7 mouse cellular contexts compared by ENCODE assay signal in the genomic region with DNA sequence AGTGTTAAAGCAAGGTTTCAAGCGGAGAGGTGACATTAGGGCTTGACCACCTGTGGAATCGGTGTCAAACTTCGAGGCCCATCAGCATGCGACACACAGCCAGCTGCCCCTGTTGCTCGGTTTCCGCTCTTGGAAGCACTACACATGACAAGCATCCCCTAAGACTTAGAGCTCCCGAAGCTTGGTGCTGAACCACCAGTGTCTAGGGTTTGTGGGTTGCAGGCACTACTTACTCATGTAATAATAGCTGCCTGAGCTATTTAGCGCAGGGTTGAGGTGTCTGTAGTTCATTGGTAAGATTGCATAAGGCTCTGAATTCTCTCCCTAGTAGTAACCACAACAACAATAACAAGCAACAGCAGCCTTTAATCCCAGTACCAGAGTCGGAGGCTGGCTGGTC. TPM values are rescaled to one million over a fixed set of nuclear protein-coding genes. Genes with fewer than 3 reads are reported as not detected.
DNase-seq lines count a peak whose midpoint lies in the region; ATAC-seq and TF ChIP-seq lines count a peak whose summit lies in the region.

No protein-coding gene starts in this region.

- H3K27me3 ChIP-seq in lung, postnatal 0 days (replicated peaks; ENCODE audit: insufficient read depth, low read length) = no peaks in the 10 kb centered on the region
- peaks cover 9% of the 10 kb centered on the region; the same call in 1 of the 2 replicates for H3K27me3 ChIP-seq in hindbrain, embryonic 10.5 days (ENCODE audit: insufficient read depth, poor library complexity, severe bottlenecking)
- no peaks in the 10 kb centered on the region for H3K27me3 ChIP-seq in midbrain, embryonic 12.5 days

- peak overlapping the region; percentile 91 for H3K4me3 ChIP-seq in lung, postnatal 0 days (ENCODE audit: low read depth, low read length)
- peak overlapping the region; percentile 94 for H3K4me3 ChIP-seq in brown adipose tissue, adult 24 weeks (ENCODE audit: insufficient read depth, low read depth, low read length)
- H3K4me3 ChIP-seq in hindbrain, embryonic 10.5 days = peak overlapping the region; percentile 94
- peak overlapping the region; percentile 90 for H3K4me3 ChIP-seq in midbrain, embryonic 12.5 days

- TF ChIP-seq CTCF in lung, postnatal 0 days (IDR thresholded peaks at IDR 0.05) = no peak

- no peaks in the 10 kb centered on the region for H3K9me3 ChIP-seq in lung, postnatal 0 days (ENCODE audit: low read length)
- H3K9me3 ChIP-seq in hindbrain, embryonic 10.5 days = no peaks in the 10 kb centered on the region
- H3K9me3 ChIP-seq in midbrain, embryonic 12.5 days = no peaks in the 10 kb centered on the region

- DNase-seq in lung, postnatal 0 days (ENCODE audit: low spot score) = peak; percentile 47
- DNase-seq in lung, postnatal 25 days (ENCODE audit: low spot score) = no peak
- DNase-seq in hindbrain, embryonic 10.5 days (ENCODE audit: low spot score) = no peak
- no peak for DNase-seq in gastrocnemius, postnatal 10 days

- peak overlapping the region; percentile 75 for H3K4me2 ChIP-seq in lung, postnatal 0 days (replicated peaks; ENCODE audit: low read depth, low read length)
- H3K4me2 ChIP-seq in midbrain, embryonic 12.5 days (replicated peaks) = peak overlapping the region; percentile 62

- no peak overlapping the region for H3K27ac ChIP-seq in lung, postnatal 0 days (ENCODE audit: low read length)
- H3K27ac ChIP-seq in brown adipose tissue, adult 24 weeks (replicated peaks; ENCODE audit: low read depth, low read length) = 0 out of 2 replicates have a peak overlapping the region, but pooled peaks have one; percentile 98
- H3K27ac ChIP-seq in hindbrain, embryonic 10.5 days = no peak overlapping the region
- H3K27ac ChIP-seq in midbrain, embryonic 12.5 days (replicated peaks) = no peak overlapping the region

- WGBS in lung, postnatal 0 days = 34% methylated on average over 9 of the region's 9 CpGs
- WGBS in hindbrain, embryonic 10.5 days = 49% methylated on average over 9 of the region's 9 CpGs
- 46% methylated on average over 9 of the region's 9 CpGs for WGBS in midbrain, embryonic 12.5 days

- peak overlapping the region; percentile 85; the same call in 1 of the 2 replicates for H3K9ac ChIP-seq in lung, postnatal 0 days (replicated peaks; ENCODE audit: low read depth)
- peak overlapping the region; percentile 79; the same call in 1 of the 2 replicates for H3K9ac ChIP-seq in midbrain, embryonic 12.5 days (replicated peaks)

- no peaks in the 10 kb centered on the region for H3K36me3 ChIP-seq in lung, postnatal 0 days (ENCODE audit: insufficient read depth, low read length)
- no peaks in the 10 kb centered on the region for H3K36me3 ChIP-seq in hindbrain, embryonic 10.5 days
- no peaks in the 10 kb centered on the region for H3K36me3 ChIP-seq in midbrain, embryonic 12.5 days

- peaks cover 8% of the 10 kb centered on the region; the same call in 1 of the 2 replicates for H3K4me1 ChIP-seq in lung, postnatal 0 days (ENCODE audit: insufficient read depth, low read depth, low read length)
- H3K4me1 ChIP-seq in brown adipose tissue, adult 24 weeks (ENCODE audit: control insufficient read depth, insufficient read depth, insufficient read length, low read length) = peaks cover 8% of the 10 kb centered on the region
- H3K4me1 ChIP-seq in hindbrain, embryonic 10.5 days (replicated peaks) = peaks cover 16% of the 10 kb centered on the region
- H3K4me1 ChIP-seq in midbrain, embryonic 12.5 days = peaks cover 12% of the 10 kb centered on the region

- TF ChIP-seq EP300 in lung, postnatal 0 days (IDR thresholded peaks at IDR 0.05) = no peak

- no peak for ATAC-seq in lung, postnatal 0 days
- no peak for ATAC-seq in midbrain, embryonic 12.5 days (ENCODE audit: low FRiP score, low read depth)
- ATAC-seq in erythroid progenitor cell, adult 5-6 weeks (replicated peaks; ENCODE audit: low FRiP score, poor library complexity, severe bottlenecking) = no peak

RNA-seq across cellular contexts. Expression of a gene that starts 1.2 kb away (rescaled TPM):
- polyA plus RNA-seq in lung, postnatal 0 days (2015; fragmentation: Nextera tagmentation; extraction: Ambion mirVana) = 14.3 and 19.8 TPM in 2 replicates
- polyA plus RNA-seq in brown adipose tissue, adult 24 weeks (2012; ENCODE audit: insufficient read depth, insufficient read length, missing spikeins) = 8.4 and 10.4 TPM in 2 replicates
- polyA plus RNA-seq in hindbrain, embryonic 10.5 days (2016; fragmentation: Nextera tagmentation; extraction: Ambion mirVana) = 15.4 and 25.0 TPM in 2 replicates
- polyA plus RNA-seq in midbrain, embryonic 12.5 days (2016; fragmentation: Nextera tagmentation; extraction: Ambion mirVana) = 22.5 and 26.0 TPM in 2 replicates
- 37.3 and 37.5 TPM in 2 replicates for total RNA-seq in erythroid progenitor cell, adult 5-6 weeks (2015; ENCODE audit: low replicate concordance)
- 29.5 and 31.5 TPM in 2 replicates for total RNA-seq in erythroid progenitor cell, adult 5-6 weeks (2017; ENCODE audit: low replicate concordance)
- total RNA-seq in gastrocnemius, postnatal 10 days (2021) = 10 to 100 TPM; 12.3 to 13.7 TPM
